Mouse (Mus musculus): Measurements from ENCODE around the gene Dcst1.

Dcst1 gene

GRCm38 (mm10) chr3:89388134-89388881 is 23.3 kb upstream of the Dcst1 start:
- no peak for DNase-seq (ENCODE audit: low spot score in 2 of 2)

DNA sequence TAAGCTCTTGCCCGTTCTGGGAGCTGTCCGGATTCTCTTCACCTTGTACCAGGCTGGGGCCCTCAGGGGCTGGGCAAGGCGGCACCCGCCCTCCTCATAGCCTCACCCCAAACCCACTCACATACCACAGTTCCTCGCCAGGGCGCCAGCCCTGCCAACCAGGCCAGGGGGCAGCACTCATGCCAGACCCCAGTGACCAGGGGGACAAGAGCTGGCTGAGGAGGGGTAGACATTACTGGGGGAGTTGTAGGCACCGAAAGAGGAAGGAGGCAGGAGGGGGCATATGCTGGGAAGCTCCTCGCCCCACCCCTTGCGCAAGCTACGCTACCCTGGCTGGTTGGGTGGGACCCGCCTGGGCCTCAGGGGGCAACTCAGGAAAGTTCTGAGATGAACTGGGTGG is 22.6 kb upstream of the Dcst1 start:
- DNase-seq (ENCODE audit: low spot score in 2 of 2), result no peak

GRCm38 (mm10) chr3:89386438-89387420 is 21.7 kb upstream of the Dcst1 start:
- DNase-seq (ENCODE audit: low spot score in 2 of 2), result no peak

GRCm38 (mm10) chr3:89385451-89385850 is 20.4 kb upstream of the Dcst1 start:
- DNase-seq (ENCODE audit: low spot score in 2 of 2), result no peak

DNA sequence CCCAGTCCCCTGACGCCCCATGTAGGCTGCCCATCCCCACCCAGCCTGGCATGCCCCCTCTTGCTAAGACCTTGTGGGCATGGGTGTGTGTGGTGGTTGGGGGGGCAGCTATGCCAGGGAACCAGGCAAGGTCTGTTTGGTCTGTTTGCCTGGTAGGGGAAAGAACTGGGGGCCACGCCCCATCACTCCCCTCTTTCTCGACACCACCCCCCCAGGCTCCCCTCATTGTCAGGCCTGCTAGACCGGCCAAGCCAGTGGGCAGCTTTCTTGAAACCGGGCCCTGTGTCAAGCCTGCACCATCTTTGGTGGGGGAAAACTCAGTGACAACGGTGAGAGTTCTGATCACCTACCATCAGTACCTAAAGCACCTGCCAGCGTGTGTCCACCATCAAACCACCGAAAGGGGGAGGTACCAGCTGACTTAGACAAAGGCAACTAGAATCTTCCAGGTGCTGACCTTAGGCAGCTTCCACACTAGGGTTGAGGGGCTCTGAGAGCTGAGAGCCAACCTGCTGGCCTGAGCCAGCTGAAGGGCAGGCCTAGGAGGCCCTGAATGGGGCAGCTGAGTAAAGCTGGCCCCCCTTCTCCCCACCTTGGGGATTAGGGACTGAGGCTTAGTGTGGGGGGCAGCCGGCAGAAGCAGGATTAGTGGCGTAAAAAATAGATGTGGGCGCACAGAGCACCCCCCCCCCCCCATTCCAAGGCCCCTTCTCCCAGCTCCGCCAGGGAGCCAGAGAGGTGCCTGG is 19.5 kb upstream of the Dcst1 start:
- no peak for DNase-seq (ENCODE audit: low spot score in 2 of 2)

- DNase-seq (ENCODE audit: low spot score in 2 of 2), result no peak
Measured at GRCm38 (mm10) chr3:89383651-89384255, 18.7 kb upstream of the Dcst1 start.

DNA sequence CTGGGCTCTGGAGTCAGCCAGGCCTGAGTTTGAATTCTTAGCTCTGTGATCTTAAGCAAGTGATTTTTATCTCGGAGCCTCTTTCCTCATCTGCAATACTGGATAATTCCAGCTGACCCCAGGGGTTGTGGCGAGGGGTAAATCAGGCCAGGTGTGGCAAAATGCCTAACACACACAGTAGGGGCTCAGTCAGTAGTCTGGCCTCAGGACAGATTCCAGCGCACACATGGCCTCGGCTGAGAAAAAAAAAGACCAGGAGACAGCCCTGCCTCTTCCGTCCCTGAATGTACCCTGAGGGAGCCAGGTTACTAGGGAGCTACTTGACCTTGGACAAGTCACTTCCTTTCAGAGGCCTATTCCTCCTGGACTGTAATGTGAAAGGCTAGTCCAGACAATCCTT is 17.9 kb upstream of the Dcst1 start:
- DNase-seq (ENCODE audit: low spot score in 2 of 2), result no peak

DNA sequence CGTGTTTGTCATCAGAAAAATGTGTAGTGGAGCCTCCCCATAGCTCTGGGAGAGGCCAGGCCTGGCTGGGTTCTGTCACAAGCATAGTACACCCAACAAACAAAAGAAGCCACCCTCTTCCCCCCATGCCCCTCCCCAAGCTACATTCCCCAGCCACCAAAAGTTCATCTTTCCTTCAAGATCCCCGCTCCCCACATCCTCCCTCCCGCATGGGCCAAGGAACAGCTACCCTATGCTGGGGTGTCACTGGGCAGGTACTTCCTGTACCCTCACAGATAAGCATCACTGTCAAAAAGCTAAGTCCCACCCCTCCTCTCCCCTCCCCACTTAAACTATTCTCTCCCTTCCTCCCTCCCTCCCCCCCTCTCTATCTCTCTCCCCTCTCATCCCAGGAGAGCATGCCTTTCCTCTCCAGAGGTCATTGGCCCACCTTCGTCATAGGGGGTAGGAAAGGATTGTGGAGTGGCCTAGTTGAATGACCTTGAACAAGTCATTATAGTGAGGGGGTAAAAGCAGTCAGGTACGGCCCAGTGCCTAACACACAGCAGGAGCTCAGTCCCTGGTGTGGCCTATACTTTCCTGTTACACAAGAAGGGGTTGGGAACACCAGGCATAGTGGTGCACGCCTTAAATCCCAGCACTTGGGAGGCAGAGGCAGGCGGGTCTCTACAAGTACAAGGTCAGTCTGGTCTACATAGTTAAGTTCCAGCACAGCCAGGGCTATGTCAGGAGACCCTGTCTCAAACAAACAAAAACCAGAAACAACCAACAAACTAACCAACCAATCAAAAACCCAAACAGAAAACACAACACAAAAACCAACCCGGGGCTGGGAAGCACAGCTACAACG is 17.2 kb upstream of the Dcst1 start:
- no peak for DNase-seq (ENCODE audit: low spot score in 2 of 2)

DNA sequence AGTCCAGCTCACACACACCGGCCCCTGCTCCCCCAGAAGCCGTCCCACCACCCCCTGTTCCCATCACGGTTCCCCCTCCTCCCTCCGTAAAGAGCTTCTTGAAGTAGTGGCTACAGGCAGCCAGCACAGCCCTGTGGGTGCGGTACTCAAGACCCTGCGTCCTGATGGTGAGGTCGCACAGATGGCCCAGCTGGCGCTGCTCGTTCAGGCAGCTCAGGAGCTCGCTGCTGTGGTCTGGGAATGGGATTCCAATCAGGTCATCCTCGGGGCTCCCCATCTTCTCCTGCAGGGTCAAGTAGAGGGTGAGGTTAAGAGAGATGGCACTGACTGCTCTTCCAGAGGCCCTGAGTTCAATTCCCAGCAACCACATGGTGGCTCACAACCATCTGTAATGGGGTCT is 16.2 kb upstream of the Dcst1 start:
- no peak for DNase-seq (ENCODE audit: low spot score in 2 of 2)

- DNase-seq (ENCODE audit: low spot score in 2 of 2), result no peak
Measured at GRCm38 (mm10) chr3:89380711-89381110, 15.7 kb upstream of the Dcst1 start.

GRCm38 (mm10) chr3:89380291-89380690 is 15.2 kb upstream of the Dcst1 start:
- DNase-seq (ENCODE audit: low spot score in 2 of 2), result no peak

DNA sequence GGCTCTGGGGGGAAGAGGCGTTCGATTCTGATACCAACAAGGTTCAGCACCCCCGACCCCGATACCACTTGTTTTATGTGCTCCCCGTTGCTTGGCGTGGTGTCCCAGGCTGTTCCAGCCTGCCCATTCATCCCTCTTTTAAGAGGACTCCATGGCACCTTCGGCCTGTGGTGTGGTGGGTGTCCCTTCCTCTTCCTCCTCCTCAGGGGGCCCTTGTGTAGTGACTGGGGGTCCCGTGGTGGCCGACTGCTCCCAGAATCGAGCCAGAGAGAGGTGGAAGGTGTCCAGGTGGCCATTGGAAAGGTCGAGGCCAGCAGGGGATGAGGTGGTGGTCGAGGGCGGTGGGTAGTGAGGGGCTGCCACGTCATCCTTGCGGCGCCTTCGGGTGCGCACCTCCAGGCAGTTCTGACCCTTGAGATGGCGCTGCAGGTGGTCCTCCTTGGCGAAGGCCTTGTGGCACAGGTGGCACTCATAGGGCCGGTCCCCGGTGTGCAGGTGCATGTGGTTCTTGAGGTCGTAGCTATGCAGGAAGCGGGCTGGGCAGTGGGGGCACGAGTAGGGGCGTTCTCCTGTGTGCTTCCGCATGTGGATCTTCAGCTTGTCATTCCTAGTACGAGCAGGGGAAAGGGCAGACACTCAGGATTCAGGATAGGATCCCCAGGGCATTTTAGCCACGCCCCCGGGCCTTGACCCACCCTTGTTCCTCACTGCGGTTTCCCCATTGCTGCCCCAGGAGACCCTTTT is 14.5 kb upstream of the Dcst1 start:
- no peak for DNase-seq (ENCODE audit: low spot score in 2 of 2)

DNA sequence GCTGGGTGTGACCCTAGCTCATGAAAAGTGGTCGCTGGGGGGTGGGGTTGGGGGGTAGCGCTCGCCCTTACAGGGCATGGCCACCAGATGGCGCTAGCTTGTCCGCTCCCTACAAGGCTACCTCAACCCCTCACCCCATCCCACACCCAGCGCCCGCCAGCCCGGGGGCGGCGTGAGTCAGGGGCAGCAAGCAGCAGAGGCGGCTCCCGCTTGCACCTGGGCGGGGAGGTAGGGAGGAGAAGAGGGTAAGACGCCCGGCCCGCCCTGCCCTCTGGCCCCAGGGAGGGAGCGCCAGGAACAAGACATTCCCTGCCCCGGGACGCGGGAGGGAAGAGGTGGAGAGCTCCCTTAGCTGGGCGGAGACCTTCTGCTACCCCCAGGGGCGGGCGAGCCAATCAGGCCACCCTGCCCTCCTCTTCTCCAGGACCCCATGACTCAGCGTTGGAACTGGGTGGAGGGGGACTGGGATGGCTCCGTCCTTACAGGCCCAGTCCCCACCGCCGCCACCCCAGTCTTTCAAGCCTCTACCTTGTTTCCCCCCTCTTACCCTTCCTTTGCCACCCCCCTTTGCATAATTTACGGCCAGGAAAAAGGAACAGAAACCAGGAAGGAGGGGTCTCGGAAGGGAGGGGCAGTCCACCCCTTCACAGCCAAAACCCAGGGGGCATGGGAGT is 13.5 kb upstream of the Dcst1 start:
- DNase-seq (ENCODE audit: low spot score in 2 of 2), result peak; percentile 82 to 83

DNA sequence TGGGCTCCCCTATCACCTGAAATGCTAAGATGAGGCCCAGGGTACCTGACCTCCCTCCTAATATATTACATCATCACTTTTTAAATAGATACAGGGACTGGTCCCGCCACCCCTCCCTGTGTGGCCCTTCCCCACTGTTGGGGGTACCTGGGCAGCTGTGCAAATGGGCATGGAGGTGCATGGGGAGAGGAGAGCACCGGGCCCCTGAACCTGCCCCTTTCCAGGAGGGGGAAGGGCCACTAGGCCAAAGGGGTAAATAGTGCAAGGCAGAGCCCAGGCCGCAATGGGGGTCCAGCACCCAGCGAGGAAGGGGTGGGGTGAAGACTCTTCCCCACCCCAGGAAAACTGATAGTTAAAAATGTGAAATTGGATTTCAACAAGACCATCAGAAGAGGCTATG is 12.8 kb upstream of the Dcst1 start:
- DNase-seq (ENCODE audit: low spot score in 2 of 2), result no peak

GRCm38 (mm10) chr3:89373581-89374231 is 8.7 kb upstream of the Dcst1 start:
- DNase-seq (ENCODE audit: low spot score in 2 of 2), result no peak

GRCm38 (mm10) chr3:89367338-89367737 is 2.3 kb upstream of the Dcst1 start:
- DNase-seq (ENCODE audit: low spot score in 2 of 2), result no peak

DNA sequence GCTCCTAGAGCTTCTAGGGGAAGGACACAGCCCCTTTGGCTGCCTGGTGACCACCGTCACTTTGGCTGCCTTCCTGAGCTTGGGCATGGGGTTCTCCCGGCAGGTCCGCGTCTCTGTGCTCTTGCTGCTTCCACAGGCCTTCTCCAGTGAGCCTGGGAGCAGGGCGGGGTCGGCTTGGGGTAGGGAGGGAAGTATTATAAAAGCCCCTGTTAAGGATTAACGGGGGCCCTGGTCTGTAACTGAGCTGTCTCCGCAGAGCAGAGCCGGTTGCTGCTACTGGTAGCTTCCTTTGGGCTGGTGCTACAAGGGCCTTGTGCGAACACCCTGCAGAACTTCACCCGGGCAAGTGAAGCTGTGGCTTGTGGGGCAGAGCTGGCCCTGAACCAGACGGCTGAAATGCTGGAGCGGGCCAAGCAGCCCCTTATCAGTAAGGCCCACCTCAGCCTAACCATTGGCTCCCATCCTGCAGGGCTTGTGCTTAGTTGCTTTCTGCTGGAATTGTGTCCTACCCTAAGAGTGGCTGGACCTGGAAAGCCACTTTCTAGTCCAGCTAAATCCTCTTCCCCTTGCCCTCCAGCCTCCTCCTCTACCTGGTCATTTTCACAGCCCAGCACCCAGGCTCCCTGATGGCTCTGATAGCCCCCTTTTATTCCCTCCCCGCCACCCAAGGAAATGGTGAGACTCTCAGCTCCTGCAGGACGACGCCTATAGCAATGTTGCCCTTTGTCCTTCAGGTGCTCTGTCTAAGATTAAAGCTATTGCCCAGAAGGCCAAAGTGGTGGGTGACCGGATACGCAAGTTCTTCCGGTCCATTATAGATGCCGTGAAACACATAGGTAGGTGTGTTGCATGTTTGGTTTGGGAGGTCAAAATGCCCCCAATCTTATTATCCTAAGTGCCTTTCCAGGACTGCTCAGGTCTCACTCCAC is 697 bp upstream of the Dcst1 start:
- DNase-seq (ENCODE audit: low spot score in 2 of 2), result no peak

- no peak for DNase-seq (ENCODE audit: low spot score in 2 of 2)
Measured at GRCm38 (mm10) chr3:89364631-89365030, 422 bp downstream of the Dcst1 start.

Measured in urinary bladder, postnatal 4 days (tissue).